Mouse (Mus musculus) hindbrain, postnatal 0 days (tissue): ENCODE results near the gene Tspan9. TPM values are rescaled to one million over a fixed set of nuclear protein-coding genes. Genes with fewer than 3 reads are reported as not detected.
A peak's percentile ranks its signal among the peaks of the same experiment; 100 is the strongest.

Experiments used
- ATAC-seq: fragments of 200-750 bp; cut with Nextera tagmentation; 2 replicates; pipeline ENCODE4 v1.8.0; 2017; ENCODE audit warnings: mild to moderate bottlenecking, moderate TSS enrichment, moderate library complexity
- DNase-seq: peaks from one replicate; pipeline ENCODE4 v3.0.0-alpha.2; 2015; ENCODE audit warnings: low spot score
- H3K27ac ChIP-seq: fragments of 300-500 bp; sonication (generic); 2 replicates; pipeline ENCODE4 v1.5.1; 2014; ENCODE audit warnings: mild to moderate bottlenecking
- H3K27me3 ChIP-seq: fragments of 300-500 bp; sonication (generic); 2 replicates; pipeline ENCODE4 v1.6.1; 2014; ENCODE audit warnings: low read length, mixed read lengths; ENCODE audit not compliant: insufficient read depth
- H3K36me3 ChIP-seq: fragments of 300-500 bp; sonication (generic); 2 replicates; pipeline ENCODE4 v1.6.1; 2014; ENCODE audit warnings: low read length, mixed read lengths; ENCODE audit not compliant: insufficient read depth
- H3K4me1 ChIP-seq: fragments of 300-500 bp; sonication (generic); 2 replicates; pipeline ENCODE4 v1.6.1; 2014; ENCODE audit warnings: antibody characterized with exemption, low read length, mixed read lengths; ENCODE audit not compliant: insufficient read depth
- H3K4me2 ChIP-seq: fragments of 300-500 bp; sonication (generic); 2 replicates; pipeline ENCODE4 v1.6.1; 2014; ENCODE audit warnings: low read depth, mild to moderate bottlenecking, low read length, moderate library complexity, mixed read lengths
- H3K4me3 ChIP-seq: fragments of 300-500 bp; sonication (generic); 2 replicates; pipeline ENCODE4 v1.5.1; 2014; ENCODE audit warnings: low read length
- H3K9ac ChIP-seq: fragments of 300-500 bp; sonication (generic); replicated peaks from 2 replicates; pipeline ENCODE4 v1.6.1; 2014; ENCODE audit warnings: mild to moderate bottlenecking, low read length, moderate library complexity, mixed read lengths
- H3K9me3 ChIP-seq: fragments of 300-500 bp; sonication (generic); 2 replicates; pipeline ENCODE4 v1.6.1; 2016; ENCODE audit warnings: low read length, mixed read lengths
- CTCF ChIP-seq: IDR thresholded peaks from 2 replicates; pipeline ENCODE4 v1.5.1; 2016; ENCODE audit warnings: antibody characterized with exemption, control low read depth, low read depth
- WGBS: fragments of 180-500 bp; shearing (Covaris S2); extraction: QIAGEN DNeasy Blood & Tissue Kit; methylation state at CpG from one replicate; pipeline ENCODE4 v1.1.7; 2014; 5-methylcytosine and 5-hydroxymethylcytosine counted together
- polyA plus RNA-seq: library from polyadenylated mRNA; unstranded; fragments of >200 nt; fragmentation: Nextera tagmentation; extraction: Ambion mirVana; gene quantifications from 2 replicates; pipeline ENCODE4 v1.2.1, GENCODE M21; 2015
- total RNA-seq: library from RNA; depleted of rRNA; stranded (reverse); fragments of >200 nt; gene quantifications from 2 replicates; pipeline ENCODE4 v1.2.3, GENCODE M21; 2014

Gene Tspan9
- total and polyA plus RNA-seq, 2 experiments from 2014 or later: 70.1 to 177 TPM

DNA sequence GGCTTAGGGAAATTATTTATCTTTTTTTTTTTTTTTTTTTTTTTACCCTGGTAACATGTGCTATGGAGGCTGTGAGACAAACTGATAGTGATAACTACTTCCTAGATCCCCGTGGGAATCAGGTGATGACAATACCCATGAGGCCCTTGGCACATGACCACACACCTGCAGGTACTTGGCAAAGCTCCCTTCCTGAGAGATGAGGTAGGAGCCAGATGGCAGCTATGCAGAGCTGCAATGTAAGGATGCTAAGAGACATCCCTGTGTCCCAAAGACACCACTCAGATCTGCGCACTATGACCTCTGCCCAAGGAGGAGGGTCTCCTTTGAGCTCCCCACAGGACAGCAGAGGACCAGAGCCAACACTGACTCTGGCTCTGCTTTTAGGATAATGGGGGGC lies 144.3 kb downstream of the Tspan9 start:
- no peak overlapping the region for H3K9ac ChIP-seq
- no peak for ATAC-seq

DNA sequence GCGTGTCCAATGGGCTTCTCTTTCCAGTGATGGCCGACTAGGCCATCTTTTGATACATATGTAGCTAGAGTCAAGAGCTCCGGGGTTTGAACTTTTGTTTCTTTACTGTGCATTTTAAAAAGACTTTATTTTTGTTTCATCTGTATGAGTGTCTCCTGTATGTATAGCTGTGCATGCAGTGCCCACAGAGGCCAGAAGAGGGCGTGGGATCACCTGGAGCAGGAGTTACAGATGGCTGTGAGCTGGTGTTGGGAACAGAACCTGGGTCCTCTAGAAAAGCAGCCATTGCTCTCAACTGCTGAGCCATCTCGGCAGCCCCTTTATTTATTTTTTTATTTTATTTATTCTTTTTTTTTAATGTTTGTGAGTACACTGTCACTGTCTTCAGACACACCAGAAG lies 146.5 kb downstream of the Tspan9 start:
- no peak overlapping the region for H3K9ac ChIP-seq
- no peak overlapping the region for H3K4me3 ChIP-seq
- no peaks in the 10 kb centered on the region for H3K36me3 ChIP-seq
- H3K27me3 ChIP-seq: no peaks in the 10 kb centered on the region
- no peaks in the 10 kb centered on the region for H3K4me1 ChIP-seq
- WGBS: 89% methylated on average over 5 of the region's 5 CpGs
- H3K9me3 ChIP-seq: no peaks in the 10 kb centered on the region
- DNase-seq (no peak), ATAC-seq (no peak)
- peak; percentile 36; the same call in 1 of the 2 replicates for TF ChIP-seq CTCF
- no peak overlapping the region for H3K4me2 ChIP-seq
- no peak overlapping the region for H3K27ac ChIP-seq

More for the DNA sequence above, 144.3 kb downstream of the Tspan9 start:
- WGBS: 63% methylated on average over 2 of the region's 2 CpGs
- Histone ChIP-seq H3K36me3 (no peaks in the 10 kb centered on the region), H3K4me1 (0 out of 2 replicates have a peak, but pooled peaks cover 9% of the 10 kb centered on the region), H3K27ac (no peak overlapping the region), H3K4me2 (no peak overlapping the region), H3K27me3 (no peaks in the 10 kb centered on the region), H3K9me3 (no peaks in the 10 kb centered on the region), H3K4me3 (no peak overlapping the region)
- DNase-seq: no peak
- no peak for TF ChIP-seq CTCF

DNA sequence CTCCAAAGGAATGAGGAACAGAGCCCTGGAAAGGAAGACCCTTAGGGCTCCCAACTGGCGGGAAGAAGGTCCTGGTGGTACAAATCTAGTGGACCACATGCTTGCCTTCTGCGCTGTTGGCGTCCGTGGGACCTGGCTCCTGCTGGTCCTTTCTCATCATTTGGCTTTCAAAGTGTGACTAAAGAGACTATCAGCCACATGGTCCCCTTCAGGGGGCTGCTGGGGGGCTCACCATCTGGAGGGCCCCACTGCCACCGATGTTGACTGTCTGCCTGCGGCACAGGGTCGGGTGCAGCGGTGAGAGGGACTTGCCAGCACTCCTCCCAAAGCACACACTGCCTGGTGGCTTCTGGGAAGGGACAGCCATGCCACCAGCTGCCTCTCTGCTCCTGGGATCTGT lies 150.4 kb downstream of the Tspan9 start:
- DNase-seq (peak; percentile 61), ATAC-seq (peak; percentile 61)
- Histone ChIP-seq H3K27ac (no peak overlapping the region), H3K36me3 (no peaks in the 10 kb centered on the region), H3K4me3 (no peak overlapping the region), H3K9me3 (no peaks in the 10 kb centered on the region), H3K4me1 (peaks cover 21% of the 10 kb centered on the region; the same call in 1 of the 2 replicates), H3K27me3 (no peaks in the 10 kb centered on the region), H3K9ac (no peak overlapping the region), H3K4me2 (no peak overlapping the region)
- TF ChIP-seq CTCF: no peak
- WGBS: 56% methylated on average over 8 of the region's 8 CpGs

DNA sequence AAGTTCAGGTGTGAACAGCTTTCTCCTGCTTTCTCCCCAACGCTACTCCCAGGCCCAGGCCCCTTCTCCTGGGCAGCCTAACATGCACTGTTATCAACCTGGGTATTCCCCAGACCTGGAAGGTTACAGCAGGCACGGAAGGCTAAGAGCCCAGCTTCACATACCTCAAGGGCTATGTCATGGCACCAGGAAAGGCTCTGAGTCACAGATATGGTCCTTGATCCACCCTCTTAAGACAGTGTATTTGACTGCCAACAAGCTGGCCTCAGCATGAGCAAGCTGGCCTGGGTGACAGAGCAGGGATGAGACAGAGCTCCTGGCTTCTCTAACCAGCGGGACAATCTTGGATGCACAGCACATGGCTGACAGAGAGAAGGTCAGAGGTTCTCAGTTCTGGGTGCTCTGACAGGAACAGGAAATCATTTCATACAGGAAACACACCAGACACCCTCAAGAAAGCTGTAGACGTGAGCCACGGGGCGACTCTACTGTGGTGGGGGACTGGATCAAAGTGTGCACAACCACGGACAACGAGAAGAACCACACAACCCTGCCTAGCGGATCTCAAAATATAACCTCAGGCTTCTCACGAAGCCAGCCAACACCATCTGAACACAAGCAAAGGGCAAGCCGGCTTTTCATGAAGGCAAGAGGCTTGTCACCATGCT lies 151.8 kb downstream of the Tspan9 start:
- no peak for TF ChIP-seq CTCF
- Histone ChIP-seq H3K27me3 (no peaks in the 10 kb centered on the region), H3K4me2 (no peak overlapping the region), H3K27ac (no peak overlapping the region), H3K9ac (no peak overlapping the region), H3K36me3 (no peaks in the 10 kb centered on the region), H3K4me1 (peaks cover 21% of the 10 kb centered on the region; the same call in 1 of the 2 replicates), H3K4me3 (no peak overlapping the region), H3K9me3 (no peaks in the 10 kb centered on the region)
- 89% methylated on average over 11 of the region's 11 CpGs for WGBS
- ATAC-seq (no peak), DNase-seq (no peak)

DNA sequence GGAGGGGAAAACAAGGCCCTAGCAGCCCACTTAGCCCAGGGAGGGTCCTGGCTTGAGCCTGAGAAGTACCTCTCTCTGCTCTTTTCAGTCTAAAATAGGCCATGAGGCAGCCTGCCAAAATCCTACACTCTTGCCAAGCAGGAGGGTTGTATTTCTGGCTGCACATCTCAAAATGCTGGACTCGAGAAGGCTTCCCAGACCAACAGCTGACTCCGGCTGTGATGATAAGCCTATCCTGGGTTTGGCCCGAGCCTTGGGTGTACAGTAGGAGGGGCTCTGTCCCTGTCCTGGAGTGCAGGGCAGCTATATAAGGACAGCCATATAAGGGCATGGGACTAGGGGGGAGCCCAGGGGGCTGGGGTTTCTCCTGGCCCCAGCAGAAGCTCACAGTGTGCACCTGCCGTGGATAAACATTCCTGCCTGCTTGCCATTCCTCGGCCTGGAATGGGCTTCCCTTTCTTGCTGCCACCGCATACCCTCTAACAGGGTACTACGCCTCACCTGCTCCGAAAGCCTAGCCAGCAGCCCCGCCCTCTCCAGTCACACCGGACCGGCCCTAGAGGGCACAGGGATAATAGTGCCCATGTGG lies 153.7 kb downstream of the Tspan9 start:
- peaks cover 29% of the 10 kb centered on the region for H3K4me1 ChIP-seq
- no peak overlapping the region for H3K4me2 ChIP-seq
- DNase-seq: peak; percentile 85
- H3K27me3 ChIP-seq: no peaks in the 10 kb centered on the region
- WGBS: 49% methylated on average over 11 of the region's 11 CpGs
- peak; percentile 73 for ATAC-seq
- H3K36me3 ChIP-seq: no peaks in the 10 kb centered on the region
- no peaks in the 10 kb centered on the region for H3K9me3 ChIP-seq
- no peak overlapping the region for H3K9ac ChIP-seq
- peak overlapping the region; percentile 73 for H3K27ac ChIP-seq
- no peak overlapping the region for H3K4me3 ChIP-seq
- TF ChIP-seq CTCF: no peak

DNA sequence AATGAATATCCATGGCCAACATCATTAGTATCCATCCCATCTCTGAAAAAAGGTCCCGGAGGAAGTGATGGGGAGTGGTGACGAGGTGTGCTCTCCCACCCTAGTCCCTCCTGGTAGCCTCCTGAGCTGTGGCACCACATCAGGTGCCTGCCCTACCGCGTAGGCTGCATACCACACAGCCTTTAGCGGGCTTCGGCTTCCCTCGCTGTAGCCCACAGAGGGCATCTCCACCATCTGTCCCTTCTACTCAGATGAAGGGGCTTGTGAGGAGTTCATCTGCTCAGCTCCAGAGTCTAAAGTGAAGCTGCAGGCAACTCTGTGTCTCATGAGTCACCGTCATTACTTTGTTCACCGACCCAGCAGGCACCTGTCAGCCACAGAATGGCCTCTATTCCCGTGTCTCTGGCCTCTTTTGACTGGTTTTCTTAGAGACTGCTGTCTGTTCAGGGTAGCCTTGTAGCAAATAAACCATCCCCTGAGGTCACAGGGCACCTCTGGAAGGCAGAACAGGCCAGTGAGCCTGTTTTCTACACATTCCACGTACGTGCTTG lies 154.4 kb downstream of the Tspan9 start:
- DNase-seq (no peak), ATAC-seq (0 out of 2 replicates have a peak, but pooled peaks have one; percentile 3)
- Histone ChIP-seq H3K27me3 (no peaks in the 10 kb centered on the region), H3K4me3 (no peak overlapping the region), H3K9ac (no peak overlapping the region), H3K36me3 (no peaks in the 10 kb centered on the region), H3K9me3 (no peaks in the 10 kb centered on the region), H3K27ac (peak overlapping the region; percentile 73), H3K4me2 (no peak overlapping the region), H3K4me1 (peaks cover 29% of the 10 kb centered on the region)
- 52% methylated on average over 12 of the region's 12 CpGs for WGBS
- no peak for TF ChIP-seq CTCF

DNA sequence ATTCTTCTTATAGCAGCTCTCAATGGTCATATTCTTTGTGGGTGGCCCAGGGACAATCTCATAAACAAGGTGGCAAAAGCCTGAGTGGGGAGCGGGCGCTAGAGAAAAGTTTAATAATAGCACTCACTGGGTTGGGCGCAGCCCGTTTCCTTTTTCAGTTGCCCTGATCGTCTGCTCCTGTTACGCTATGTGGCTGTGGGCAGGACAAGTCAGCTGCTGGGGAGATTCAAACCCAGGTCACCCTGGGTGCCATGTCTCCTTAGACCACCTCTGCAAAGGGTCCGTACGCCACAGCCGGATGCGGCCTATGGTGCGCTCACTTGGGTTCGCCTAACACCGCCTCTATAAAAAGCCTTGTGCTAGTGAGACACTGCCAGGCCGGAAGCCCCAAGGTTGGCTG lies 156.0 kb downstream of the Tspan9 start:
- Histone ChIP-seq H3K4me1 (peaks cover 29% of the 10 kb centered on the region), H3K4me2 (no peak overlapping the region), H3K36me3 (no peaks in the 10 kb centered on the region), H3K27ac (no peak overlapping the region), H3K9me3 (no peaks in the 10 kb centered on the region), H3K4me3 (no peak overlapping the region), H3K9ac (no peak overlapping the region), H3K27me3 (no peaks in the 10 kb centered on the region)
- ATAC-seq (no peak), DNase-seq (no peak)
- 95% methylated on average over 14 of the region's 14 CpGs for WGBS
- no peak for TF ChIP-seq CTCF
